Mouse (Mus musculus) neural tube, embryonic 11.5 days (tissue): ENCODE results near the gene Mrps36. TPM values are rescaled to one million over a fixed set of nuclear protein-coding genes. Genes with fewer than 3 reads are reported as not detected.
A peak's percentile ranks its signal among the peaks of the same experiment; 100 is the strongest.
"Not testable (repeated sequence)": the region's sequence is repeated elsewhere in the genome, so short reads cannot be mapped to it uniquely, and the experiment has no call there.

Experiments used
- ATAC-seq: fragments of 200-750 bp; cut with Nextera tagmentation; 2 replicates; pipeline ENCODE4 v1.8.0; 2017; ENCODE audit warnings: moderate number of reproducible peaks, mild to moderate bottlenecking, moderate TSS enrichment, moderate library complexity; ENCODE audit not compliant: insufficient read depth, low FRiP score, low TSS enrichment
- DNase-seq: peaks from one replicate; pipeline ENCODE4 v3.0.0-alpha.2; 2015; ENCODE audit warnings: low spot score
- H3K27ac ChIP-seq: fragments of 300-500 bp; sonication (generic); 2 replicates; pipeline ENCODE4 v1.5.1; 2014; ENCODE audit warnings: low read depth, mild to moderate bottlenecking, low read length
- H3K27me3 ChIP-seq: fragments of 300-500 bp; sonication (generic); 2 replicates; pipeline ENCODE4 v1.6.1; 2014; ENCODE audit warnings: mild to moderate bottlenecking, low read length, mixed read lengths; ENCODE audit not compliant: control insufficient read depth, insufficient read depth
- H3K36me3 ChIP-seq: fragments of 300-500 bp; sonication (generic); 2 replicates; pipeline ENCODE4 v1.6.1; 2014; ENCODE audit warnings: mild to moderate bottlenecking, low read length, moderate library complexity, mixed read lengths; ENCODE audit not compliant: control insufficient read depth, insufficient read depth
- H3K4me1 ChIP-seq: fragments of 300-500 bp; sonication (generic); 2 replicates; pipeline ENCODE4 v1.6.1; 2014; ENCODE audit warnings: low read length, mixed read lengths; ENCODE audit not compliant: control insufficient read depth, insufficient read depth
- H3K4me2 ChIP-seq: fragments of 300-500 bp; sonication (generic); 2 replicates; pipeline ENCODE4 v1.6.1; 2014; ENCODE audit warnings: low read depth, mild to moderate bottlenecking, moderate library complexity
- H3K4me3 ChIP-seq: fragments of 300-500 bp; sonication (generic); 2 replicates; pipeline ENCODE4 v1.5.1; 2014; ENCODE audit warnings: low read depth, low read length
- H3K9ac ChIP-seq: fragments of 300-500 bp; sonication (generic); 2 replicates; pipeline ENCODE4 v1.6.1; 2014; ENCODE audit warnings: mild to moderate bottlenecking, low read length
- H3K9me3 ChIP-seq: fragments of 300-500 bp; sonication (generic); 2 replicates; pipeline ENCODE4 v1.6.1; 2016; ENCODE audit warnings: low read length; ENCODE audit not compliant: control insufficient read depth
- WGBS: fragments of 180-500 bp; shearing (Covaris S2); extraction: QIAGEN DNeasy Blood & Tissue Kit; methylation state at CpG from one replicate; pipeline ENCODE4 v1.1.7; 2014; 5-methylcytosine and 5-hydroxymethylcytosine counted together
- polyA plus RNA-seq: library from polyadenylated mRNA; unstranded; fragments of >200 nt; fragmentation: Nextera tagmentation; extraction: Ambion mirVana; gene quantifications from 2 replicates; pipeline ENCODE4 v1.2.1, GENCODE M21; 2014

The Mrps36 gene
- polyA plus RNA-seq, 1 experiment from 2014 or later: 144 TPM

DNA sequence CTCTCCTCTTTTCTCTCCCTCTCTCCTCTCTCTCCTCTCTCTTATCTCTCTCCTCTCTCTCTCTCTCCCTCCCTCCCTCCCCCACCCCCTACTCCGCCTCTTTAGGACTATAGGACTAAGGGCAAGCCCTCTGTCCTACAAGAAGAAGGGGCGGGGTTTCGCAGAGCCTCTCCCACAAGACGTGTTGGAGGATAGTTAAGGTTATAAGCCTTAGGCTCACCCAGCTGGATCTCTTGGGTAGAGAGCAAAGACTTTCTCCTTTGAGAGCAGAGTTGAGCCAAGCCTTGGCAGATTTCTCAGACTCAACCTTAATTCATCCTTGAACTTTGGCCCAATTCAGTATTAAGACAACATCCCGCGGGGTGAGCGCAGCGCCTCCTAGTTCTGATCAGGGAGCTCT lies 4.2 kb upstream of the Mrps36 start:
- no peak overlapping the region for H3K4me3 ChIP-seq
- H3K9ac ChIP-seq: no peak overlapping the region
- no peak overlapping the region for H3K4me2 ChIP-seq
- 33% methylated on average over 8 of the region's 8 CpGs for WGBS
- H3K27me3 ChIP-seq: no peaks in the 10 kb centered on the region
- no peak overlapping the region for H3K27ac ChIP-seq
- no peaks in the 10 kb centered on the region; the same call in 1 of the 2 replicates for H3K4me1 ChIP-seq
- DNase-seq (no peak), ATAC-seq (no peak)
- no peaks in the 10 kb centered on the region for H3K9me3 ChIP-seq
- no peaks in the 10 kb centered on the region for H3K36me3 ChIP-seq

DNA sequence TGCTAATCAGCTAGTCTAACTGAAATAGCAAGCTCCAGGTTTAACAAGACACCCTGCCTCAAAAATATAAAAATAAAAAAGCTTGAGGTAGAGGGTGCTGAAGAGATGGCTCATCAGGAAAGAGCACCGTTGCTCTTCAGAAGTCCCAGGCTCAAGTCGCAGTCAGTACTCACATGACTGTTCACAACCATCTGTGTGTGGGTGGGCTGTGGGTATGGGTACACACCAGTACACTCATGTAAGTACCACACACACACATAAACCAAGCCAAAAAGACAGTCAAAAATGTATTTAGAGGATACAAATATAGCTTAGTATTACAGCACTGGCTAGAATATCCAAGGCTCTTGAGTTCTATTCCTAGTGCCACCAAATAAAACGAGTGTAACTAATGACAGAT lies 1.6 kb upstream of the Mrps36 start:
- no peak overlapping the region for H3K27ac ChIP-seq
- ATAC-seq (no peak), DNase-seq (no peak)
- no peaks in the 10 kb centered on the region for H3K9me3 ChIP-seq
- no peaks in the 10 kb centered on the region; the same call in 1 of the 2 replicates for H3K4me1 ChIP-seq
- no peaks in the 10 kb centered on the region for H3K36me3 ChIP-seq
- H3K9ac ChIP-seq: no peak overlapping the region
- WGBS: 90% methylated on average over 3 of the region's 3 CpGs
- no peak overlapping the region for H3K4me2 ChIP-seq
- no peak overlapping the region for H3K4me3 ChIP-seq
- H3K27me3 ChIP-seq: no peaks in the 10 kb centered on the region

DNA sequence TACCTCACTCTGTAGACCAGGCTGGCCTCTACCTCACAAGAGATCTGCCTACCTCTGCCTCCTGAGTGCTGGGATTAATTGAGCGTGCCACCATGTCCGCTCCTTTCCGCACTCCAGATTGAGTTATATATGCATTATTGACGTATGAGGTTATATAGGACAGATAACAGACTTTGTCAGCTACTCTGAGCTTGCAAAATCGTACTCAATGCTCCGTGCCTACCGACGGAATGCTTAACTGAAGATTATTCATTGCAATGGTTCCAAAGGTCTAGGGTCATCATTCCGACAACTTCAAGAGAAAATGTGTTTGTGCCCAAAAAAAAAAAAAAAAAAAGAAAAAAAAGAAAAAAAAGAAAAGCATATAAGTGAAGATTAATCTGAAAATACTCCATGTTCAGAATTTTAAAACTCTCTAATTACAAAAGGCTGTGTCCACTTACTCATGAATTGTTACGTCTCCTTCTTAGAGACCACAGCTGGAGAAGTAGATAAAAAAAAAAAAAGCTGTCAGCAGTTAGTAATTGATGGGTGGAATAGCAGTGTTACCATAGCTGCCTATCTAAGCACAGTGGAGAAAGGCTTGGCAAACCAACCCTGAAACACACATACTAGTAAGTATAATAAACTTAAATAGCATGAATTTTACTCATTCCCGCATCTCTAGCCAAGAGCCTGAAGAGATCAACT lies 968 bp downstream of the Mrps36 start:
- peak overlapping the region; percentile 39; the same call in 1 of the 2 replicates for H3K27ac ChIP-seq
- H3K4me3 ChIP-seq: peak overlapping the region; percentile 50
- no peaks in the 10 kb centered on the region; the same call in 1 of the 2 replicates for H3K4me1 ChIP-seq
- H3K9ac ChIP-seq: peak overlapping the region; percentile 64
- no peaks in the 10 kb centered on the region for H3K9me3 ChIP-seq
- no peaks in the 10 kb centered on the region for H3K27me3 ChIP-seq
- H3K36me3 ChIP-seq: no peaks in the 10 kb centered on the region
- WGBS: 67% methylated on average over 11 of the region's 11 CpGs
- DNase-seq (no peak), ATAC-seq (peak; percentile 60)
- H3K4me2 ChIP-seq: peak overlapping the region; percentile 51

- Histone ChIP-seq H3K4me3 (no peak overlapping the region), H3K27ac (no peak overlapping the region), H3K27me3 (no peaks in the 10 kb centered on the region), H3K4me1 (no peaks in the 10 kb centered on the region; the same call in 1 of the 2 replicates), H3K9me3 (no peaks in the 10 kb centered on the region), H3K9ac (no peak overlapping the region), H3K4me2 (no peak overlapping the region), H3K36me3 (no peaks in the 10 kb centered on the region)
- WGBS: 91% methylated on average over 5 of the region's 5 CpGs
- ATAC-seq (no peak), DNase-seq (no peak)
Measured at GRCm38 (mm10) chr13:100742831-100743230, 1.6 kb downstream of the Mrps36 start.

DNA sequence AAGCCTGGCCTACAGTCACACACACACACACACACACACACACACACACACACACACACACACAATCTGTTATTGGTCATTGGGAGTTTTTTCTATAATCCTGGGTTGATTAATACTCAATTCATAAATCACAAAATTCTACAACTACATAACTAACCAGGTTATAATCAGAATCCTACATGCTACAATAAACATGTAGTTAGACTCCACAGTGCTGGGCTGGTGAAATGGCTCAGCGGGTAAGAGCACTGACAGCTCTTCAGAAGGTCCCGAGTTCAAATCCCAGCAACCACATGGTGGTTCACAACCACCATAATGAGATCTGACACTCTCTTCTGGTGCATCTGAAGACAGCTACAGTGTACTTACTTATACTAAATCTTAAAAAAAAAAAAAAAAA lies 11.7 kb downstream of the Mrps36 start:
- no peak overlapping the region for H3K4me3 ChIP-seq
- H3K27ac ChIP-seq: no peak overlapping the region
- DNase-seq: no peak
- 88% methylated on average over 2 of the region's 2 CpGs for WGBS
- H3K27me3 ChIP-seq: no peaks in the 10 kb centered on the region
- H3K9ac ChIP-seq: no peak overlapping the region
- peaks cover 4% of the 10 kb centered on the region; the same call in 1 of the 2 replicates for H3K36me3 ChIP-seq
- no peaks in the 10 kb centered on the region for H3K9me3 ChIP-seq
- no peak overlapping the region for H3K4me2 ChIP-seq
- no peaks in the 10 kb centered on the region for H3K4me1 ChIP-seq
- ATAC-seq: no peak

- H3K4me3 ChIP-seq, H3K9ac ChIP-seq, H3K36me3 ChIP-seq, H3K27me3 ChIP-seq, H3K27ac ChIP-seq, H3K9me3 ChIP-seq, DNase-seq, H3K4me1 ChIP-seq, ATAC-seq: not testable (repeated sequence)
- WGBS: 91% methylated on average over 5 of the region's 6 CpGs
- H3K4me2 ChIP-seq: peak overlapping the region; percentile 54
Measured at GRCm38 (mm10) chr13:100731462-100732046, 12.9 kb downstream of the Mrps36 start.

DNA sequence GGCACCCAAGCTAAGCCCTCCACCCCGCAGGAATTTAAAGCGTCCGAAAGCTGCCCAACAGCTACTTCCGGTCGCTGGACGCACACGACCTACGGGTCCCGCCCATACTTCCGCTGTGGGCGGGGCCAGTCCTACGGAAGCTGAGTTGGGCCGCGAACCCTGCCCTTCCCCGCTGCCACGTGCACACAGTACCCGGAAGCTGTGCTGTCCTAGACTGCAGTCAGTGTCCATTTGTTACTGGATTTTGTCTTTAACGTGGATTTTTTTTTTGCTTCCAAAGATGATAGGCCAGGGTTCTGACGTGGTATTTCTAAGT lies 13.6 kb downstream of the Mrps36 start, which contains the start of gene Cdk7:
Gene Cdk7, minus strand, starts transcription at position 79 of the 316 bp plus-strand sequence.
- Histone ChIP-seq H3K4me2 (peak within 1 kb of the TSS; percentile 54), H3K27me3 (no peaks in the 10 kb centered on the region), H3K9ac (peak within 1 kb of the TSS; percentile 84)

DNA sequence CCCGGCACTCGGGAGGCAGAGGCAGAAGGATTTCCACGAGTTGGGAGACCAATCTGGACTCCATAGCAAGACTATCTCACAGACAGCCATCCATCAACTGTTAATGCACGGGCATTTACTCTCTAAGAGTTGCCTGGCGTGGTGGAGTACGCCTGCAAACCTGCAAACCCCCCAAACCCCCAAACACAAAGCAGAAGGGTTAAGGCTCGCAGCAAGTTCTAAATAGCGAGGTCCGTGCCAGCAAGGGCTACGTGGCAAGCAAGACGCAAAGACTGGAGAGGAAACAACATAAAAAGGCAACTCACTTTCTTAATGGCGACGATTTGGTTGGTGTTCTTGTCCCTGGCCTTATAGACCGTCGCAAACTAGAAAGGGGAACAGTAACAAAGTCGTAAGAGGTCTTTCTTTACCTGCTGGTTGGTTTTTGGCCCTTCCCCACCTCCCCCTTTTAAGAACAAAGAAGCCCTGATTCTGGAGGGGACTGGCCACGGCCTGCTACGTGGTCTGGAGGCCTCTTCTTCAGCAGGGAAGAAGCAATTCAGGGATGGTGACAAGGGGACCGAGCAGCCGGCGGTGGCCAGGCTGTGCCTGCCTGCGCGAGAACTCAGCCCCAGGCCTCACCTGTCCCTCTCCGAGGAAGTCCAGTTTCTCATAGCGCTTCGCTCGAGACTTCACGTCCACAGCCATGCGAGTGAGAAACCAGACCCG lies 14.2 kb downstream of the Mrps36 start:
- peak overlapping the region; percentile 89 for H3K4me3 ChIP-seq
- ATAC-seq (peak; percentile 79), DNase-seq (no peak)
- H3K9me3 ChIP-seq: no peaks in the 10 kb centered on the region
- 2% methylated on average over 30 of the region's 30 CpGs for WGBS
- no peaks in the 10 kb centered on the region for H3K4me1 ChIP-seq
- peak overlapping the region; percentile 81 for H3K27ac ChIP-seq
- no peaks in the 10 kb centered on the region for H3K27me3 ChIP-seq
- H3K36me3 ChIP-seq: peaks cover 6% of the 10 kb centered on the region; the same call in 1 of the 2 replicates
- H3K9ac ChIP-seq: peak overlapping the region; percentile 84
- H3K4me2 ChIP-seq: peak overlapping the region; percentile 54

More for the DNA sequence above, 13.6 kb downstream of the Mrps36 start, which contains the start of gene Cdk7:
- no peaks in the 10 kb centered on the region for H3K4me1 ChIP-seq
- H3K4me3 ChIP-seq: peak within 1 kb of the TSS; percentile 89
- H3K9me3 ChIP-seq: no peaks in the 10 kb centered on the region
- WGBS: 0% methylated on average over 19 of the region's 19 CpGs
- DNase-seq (peak; percentile 97), ATAC-seq (peak; percentile 100)
- peak within 1 kb of the TSS; percentile 81 for H3K27ac ChIP-seq
- H3K36me3 ChIP-seq: peaks cover 6% of the 10 kb centered on the region; the same call in 1 of the 2 replicates
